Mouse (Mus musculus) embryonic fibroblast, embryonic 13.5 days (primary cell): ENCODE data around the gene Hacl1. TPM values are rescaled to one million over a fixed set of nuclear protein-coding genes. Genes with fewer than 3 reads are reported as not detected.

Source experiments
- H3K27ac ChIP-seq: 2 replicates; pipeline ENCODE4 v1.5.1; 2012; ENCODE audit warnings: low read length, control low read depth, inconsistent platforms; ENCODE audit not compliant: insufficient read depth
- H3K4me1 ChIP-seq: 2 replicates; pipeline ENCODE4 v1.6.1; 2011; ENCODE audit warnings: low read length; ENCODE audit not compliant: control insufficient read depth, insufficient read depth
- H3K4me3 ChIP-seq: 2 replicates; pipeline ENCODE4 v1.5.1; 2011; ENCODE audit warnings: mild to moderate bottlenecking, control low read depth, low read length; ENCODE audit not compliant: insufficient read depth
- CTCF ChIP-seq: IDR thresholded peaks from 2 replicates; pipeline ENCODE4 v1.5.1; 2011; ENCODE audit warnings: mild to moderate bottlenecking, control low read depth, low read length, moderate library complexity, borderline replicate concordance; ENCODE audit not compliant: insufficient read depth
- POLR2A ChIP-seq: IDR thresholded peaks from 2 replicates; pipeline ENCODE4 v1.6.1; 2011; ENCODE audit warnings: low read depth, mild to moderate bottlenecking, control low read depth, low read length, moderate library complexity
- polyA plus RNA-seq: library from polyadenylated mRNA; stranded (reverse); fragments of >200 nt; gene quantifications from 2 replicates; pipeline ENCODE4 v1.2.4, GENCODE M21; 2011; ENCODE audit warnings: low read depth; ENCODE audit not compliant: missing spikeins, insufficient read length

The Hacl1 gene
- 11.0 and 11.5 TPM in 2 replicates for polyA plus RNA-seq

DNA sequence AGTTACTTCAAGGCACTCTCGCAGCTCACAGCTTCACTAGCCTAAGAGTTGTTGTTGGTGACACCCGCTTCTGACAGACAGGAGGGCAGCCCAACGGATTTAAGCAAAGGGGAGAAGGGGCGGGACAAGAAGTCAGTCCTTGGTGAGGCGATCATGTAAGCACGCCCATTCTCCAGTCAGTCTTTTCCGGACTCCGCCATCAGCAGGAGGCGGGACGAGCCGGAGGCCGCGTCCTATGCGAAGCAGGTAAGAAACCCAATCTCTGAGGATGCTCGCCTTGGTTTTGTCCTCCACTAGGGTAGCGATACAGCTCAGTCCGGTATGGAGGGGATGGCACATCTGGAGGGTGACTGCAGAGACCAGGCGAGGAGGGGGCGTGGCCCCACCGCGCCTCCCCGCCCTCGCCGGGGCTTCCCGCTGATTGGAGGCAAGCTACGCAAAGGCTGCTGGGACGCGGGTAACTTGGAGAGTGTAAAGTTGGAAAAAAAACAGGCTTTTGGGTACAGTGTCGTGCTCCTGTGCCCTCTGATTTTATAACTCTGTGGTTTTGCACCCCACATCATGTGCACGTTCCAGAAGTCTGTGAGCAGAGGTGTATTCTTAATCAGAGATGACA is at the start of gene Hacl1, which contains the start of gene Btd:
Gene Hacl1 (minus strand): TSS at position 397 of the 616 bp plus-strand sequence.
Gene Btd (plus strand): TSS at position 139 of the 616 bp plus-strand sequence.
- TF ChIP-seq CTCF (no peak), POLR2A (peak; percentile 68)
- Histone ChIP-seq H3K4me1 (no peaks in the 10 kb centered on the region), H3K4me3 (peak within 1 kb of the TSS; percentile 74), H3K27ac (peak within 1 kb of the TSS; percentile 75)

DNA sequence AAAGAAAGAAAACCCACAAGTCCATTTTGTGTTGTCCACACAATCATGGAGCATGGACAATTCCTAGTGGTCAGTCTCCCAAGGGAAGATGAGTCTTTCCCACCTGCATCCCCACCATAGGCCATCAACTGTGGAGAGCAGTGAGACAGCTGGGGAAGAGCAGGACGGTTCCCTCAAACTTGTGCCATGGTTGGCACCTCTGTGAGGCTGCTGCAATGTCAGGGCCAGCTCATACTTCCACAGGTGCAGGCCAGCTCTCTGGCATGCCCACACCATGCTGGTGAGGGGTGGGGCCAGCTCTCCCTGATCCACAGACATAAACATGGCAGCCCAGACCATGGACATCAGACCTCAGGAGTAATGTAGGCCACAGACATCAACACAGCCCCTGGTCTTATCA is 45.1 kb upstream of the Hacl1 start:
- H3K4me1 ChIP-seq = no peaks in the 10 kb centered on the region
- H3K4me3 ChIP-seq = no peak overlapping the region
- no peak for TF ChIP-seq POLR2A
- no peak overlapping the region for H3K27ac ChIP-seq

DNA sequence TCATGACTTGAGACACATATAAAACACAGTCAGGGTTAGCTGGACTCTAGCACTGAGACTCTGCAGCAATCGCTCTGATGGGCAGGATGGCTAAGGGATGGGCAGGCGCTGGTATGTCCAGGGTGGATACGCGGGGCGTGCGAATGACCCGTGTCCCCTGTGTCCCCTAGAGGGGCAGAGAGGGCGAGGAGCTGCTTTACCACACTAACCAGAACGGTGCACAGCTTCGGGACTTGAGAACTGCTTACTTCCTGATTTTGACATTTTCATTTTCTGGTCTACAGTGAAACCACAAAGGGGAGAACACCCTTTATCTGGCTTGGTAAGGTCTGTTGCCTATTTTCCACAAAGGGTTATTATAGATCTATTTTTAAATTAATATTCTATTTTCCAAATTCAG is 44.6 kb upstream of the Hacl1 start:
- Histone ChIP-seq H3K4me3 (no peak overlapping the region), H3K27ac (no peak overlapping the region), H3K4me1 (no peaks in the 10 kb centered on the region)
- TF ChIP-seq POLR2A = no peak
- TF ChIP-seq CTCF = no peak

DNA sequence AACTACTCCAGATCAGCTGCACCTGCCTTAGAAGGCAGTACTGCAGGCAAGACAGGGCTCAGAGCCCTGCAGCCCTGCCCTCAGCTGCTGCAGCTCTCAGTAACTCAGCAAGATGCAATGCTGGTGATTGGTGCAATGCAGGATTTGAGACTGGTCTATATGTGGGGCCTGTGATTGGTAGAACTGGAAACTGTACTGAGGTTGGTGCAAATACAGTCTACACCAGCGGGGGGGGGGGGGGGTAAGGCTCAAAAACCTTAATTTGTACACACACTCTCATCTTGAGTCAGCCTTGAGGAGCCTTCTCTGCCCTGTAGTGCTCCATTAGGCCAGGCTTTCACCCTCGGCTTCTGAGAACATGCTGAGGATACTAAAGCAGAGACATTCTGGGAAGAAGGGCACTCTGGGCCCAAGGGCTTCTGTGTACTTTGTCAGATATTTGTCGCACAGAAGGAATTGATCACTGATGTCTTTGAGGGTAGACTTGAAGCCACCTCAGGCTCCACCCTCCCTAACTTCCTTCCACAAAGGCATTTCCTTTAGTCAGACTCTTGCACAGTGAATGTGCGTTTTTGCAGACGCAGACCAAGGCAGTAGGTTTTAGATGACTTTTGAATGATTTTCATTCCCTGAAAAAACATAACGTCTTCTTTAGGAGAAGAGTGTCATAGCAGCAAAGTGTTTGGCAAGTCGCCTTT is 43.4 kb upstream of the Hacl1 start:
- H3K4me1 ChIP-seq = no peaks in the 10 kb centered on the region
- no peak for TF ChIP-seq CTCF
- no peak for TF ChIP-seq POLR2A
- H3K27ac ChIP-seq = peak overlapping the region; percentile 27; the same call in 1 of the 2 replicates
- H3K4me3 ChIP-seq = no peak overlapping the region

DNA sequence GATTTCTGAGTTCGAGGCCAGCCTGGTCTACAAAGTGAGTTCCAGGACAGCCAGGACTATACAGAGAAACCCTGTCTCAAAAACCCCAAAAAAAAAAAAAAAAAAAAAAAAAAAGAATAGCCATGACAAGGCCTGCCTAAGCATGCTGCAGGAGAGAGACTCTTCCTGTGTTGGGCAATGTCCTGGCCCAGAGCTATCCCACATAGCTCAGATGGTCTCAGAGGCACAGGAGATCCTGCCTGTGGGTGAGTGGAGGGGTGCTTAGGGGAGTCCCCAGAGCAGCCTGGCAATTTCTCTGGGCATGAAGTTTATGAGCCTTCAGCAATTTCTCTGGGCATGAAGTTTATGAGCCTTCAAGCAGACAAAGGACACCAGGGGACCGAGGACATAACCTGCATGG is 42.5 kb upstream of the Hacl1 start:
- no peak overlapping the region for H3K27ac ChIP-seq
- no peak overlapping the region for H3K4me3 ChIP-seq
- no peaks in the 10 kb centered on the region for H3K4me1 ChIP-seq
- no peak for TF ChIP-seq POLR2A
- TF ChIP-seq CTCF = no peak

DNA sequence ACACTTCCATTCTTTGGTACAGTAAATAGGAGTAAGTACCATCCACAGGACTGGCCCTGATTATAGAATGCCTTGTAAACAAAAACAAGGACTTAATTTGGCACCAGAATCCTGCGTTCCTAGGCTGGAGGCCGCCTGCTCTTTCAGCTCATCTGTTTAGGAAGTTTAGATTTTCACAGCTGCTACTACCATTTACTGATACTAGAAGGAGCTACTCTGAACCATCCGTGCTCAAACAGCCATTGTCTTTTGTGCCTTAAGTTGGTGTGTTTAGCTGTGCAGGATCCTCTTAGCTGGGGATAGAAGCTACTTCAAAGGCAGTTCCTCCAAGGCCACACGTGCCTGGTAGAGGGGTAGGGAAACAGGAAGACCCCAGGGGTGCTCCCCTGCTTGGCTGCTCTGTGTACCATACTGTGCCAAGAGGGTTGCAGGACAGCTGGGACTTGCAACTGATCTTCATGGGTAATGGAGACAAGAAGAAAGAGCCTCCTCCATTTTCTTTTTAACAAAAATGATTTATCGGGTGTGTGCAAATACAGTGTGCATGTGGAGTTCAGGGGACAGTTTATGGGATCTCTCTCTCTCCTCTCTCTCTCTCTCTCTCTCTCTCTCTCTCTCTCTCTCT is 41.0 kb upstream of the Hacl1 start:
- H3K4me1 ChIP-seq = no peaks in the 10 kb centered on the region
- TF ChIP-seq CTCF (no peak), POLR2A (no peak)
- no peak overlapping the region for H3K4me3 ChIP-seq
- H3K27ac ChIP-seq = no peak overlapping the region

DNA sequence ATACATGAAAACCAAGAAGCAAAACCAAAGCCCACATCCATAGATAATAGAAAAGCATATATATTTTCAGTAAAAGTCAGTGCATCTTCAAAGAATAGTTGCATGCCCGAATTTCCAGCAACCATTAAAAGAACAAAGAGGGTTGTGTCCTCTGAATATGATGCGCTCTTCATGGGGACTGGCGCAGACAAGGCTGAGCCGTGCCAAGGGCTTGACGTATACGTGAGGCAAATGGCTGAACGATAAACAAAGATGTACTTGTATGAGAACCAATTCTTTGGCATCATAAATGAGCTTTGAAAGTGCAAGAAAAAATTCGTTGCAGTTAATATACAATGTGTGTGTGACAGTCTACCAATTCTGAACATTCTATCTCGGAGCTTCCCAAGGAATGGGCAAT is 40.2 kb upstream of the Hacl1 start:
- H3K27ac ChIP-seq = no peak overlapping the region
- H3K4me3 ChIP-seq = no peak overlapping the region
- no peak for TF ChIP-seq POLR2A
- TF ChIP-seq CTCF = no peak
- no peaks in the 10 kb centered on the region for H3K4me1 ChIP-seq

DNA sequence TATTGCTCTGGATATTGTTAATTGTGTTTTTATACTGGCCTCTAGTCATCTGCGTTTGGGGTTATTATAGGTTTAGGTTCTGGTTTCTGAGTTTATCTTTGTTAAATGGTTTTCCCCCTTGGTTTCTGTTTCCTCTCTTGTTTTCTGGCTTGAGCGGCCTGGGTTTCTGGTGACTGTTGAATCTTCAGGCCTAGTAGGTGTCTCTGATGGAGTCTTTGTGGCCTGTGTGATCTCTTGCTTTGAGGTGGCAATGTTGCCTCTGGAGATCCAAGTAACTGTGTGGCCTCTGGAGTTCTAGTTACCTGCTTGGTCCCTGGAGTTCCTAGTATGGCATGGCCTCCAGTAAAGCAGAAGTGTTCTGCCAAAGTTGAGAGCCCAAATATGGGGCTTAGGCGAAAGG is 39.6 kb upstream of the Hacl1 start:
- Histone ChIP-seq H3K4me3 (no peak overlapping the region), H3K4me1 (no peaks in the 10 kb centered on the region), H3K27ac (no peak overlapping the region)
- no peak for TF ChIP-seq CTCF
- no peak for TF ChIP-seq POLR2A

DNA sequence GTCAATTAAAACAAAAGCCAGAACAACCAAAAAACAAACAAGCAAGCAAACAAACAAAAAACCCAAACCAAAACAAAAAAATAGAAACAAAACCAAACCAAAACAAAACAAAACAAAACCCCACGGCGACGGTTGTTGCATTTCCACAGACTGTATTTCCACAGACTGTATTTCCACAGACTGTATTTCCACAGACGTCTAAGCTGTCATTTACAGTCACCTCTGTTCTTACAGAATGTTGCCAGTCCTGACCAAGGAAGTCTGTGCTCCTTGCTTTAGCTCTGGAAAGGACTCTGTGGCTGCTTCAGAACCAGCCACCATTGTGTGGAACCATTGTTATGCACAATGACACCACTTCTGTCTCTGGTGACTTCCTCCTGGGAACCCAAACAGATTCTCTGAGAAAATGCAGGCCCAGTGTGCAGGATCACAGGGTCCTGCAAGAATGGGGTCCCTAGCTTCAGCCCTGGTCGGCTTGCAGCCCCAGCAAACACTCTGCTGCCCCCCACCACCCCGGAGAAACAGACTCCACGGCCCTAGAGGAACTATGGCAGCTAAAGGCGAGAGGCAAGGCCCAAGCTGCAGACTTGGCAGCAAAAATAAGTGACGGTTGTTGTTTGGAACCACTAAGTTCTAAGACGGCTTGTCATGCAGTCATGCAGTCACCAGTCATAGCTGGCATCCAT is 30.7 kb upstream of the Hacl1 start:
- Histone ChIP-seq H3K4me1 (peaks cover 4% of the 10 kb centered on the region), H3K27ac (no peak overlapping the region), H3K4me3 (no peak overlapping the region)
- no peak for TF ChIP-seq CTCF
- no peak for TF ChIP-seq POLR2A
